Mouse (Mus musculus) small intestine, adult 2 months (tissue): ENCODE measurements around the gene Gm20388. TPM values are rescaled to one million over a fixed set of nuclear protein-coding genes. Genes with fewer than 3 reads are reported as not detected.

Experiments used
- H3K27ac ChIP-seq: fragments of 200-500 bp; 2 replicates; pipeline ENCODE4 v1.5.1; 2012; ENCODE audit warnings: low read depth, low read length, control low read depth, inconsistent platforms; ENCODE audit not compliant: insufficient read depth
- H3K27me3 ChIP-seq: fragments of 200-500 bp; 2 replicates; pipeline ENCODE4 v1.6.1; 2012; ENCODE audit warnings: mild to moderate bottlenecking, moderate library complexity, low read length, inconsistent platforms; ENCODE audit not compliant: control insufficient read depth, insufficient read depth
- H3K36me3 ChIP-seq: fragments of 200-500 bp; 2 replicates; pipeline ENCODE4 v1.6.1; 2012; ENCODE audit warnings: mild to moderate bottlenecking, low read length, control low read depth, inconsistent platforms; ENCODE audit not compliant: control insufficient read depth, insufficient read depth
- H3K4me1 ChIP-seq: fragments of 200-500 bp; 2 replicates; pipeline ENCODE4 v1.6.1; 2012; ENCODE audit warnings: low read length, inconsistent platforms, mixed read lengths; ENCODE audit not compliant: control insufficient read depth, insufficient read depth, insufficient read length
- H3K4me3 ChIP-seq: fragments of 200-500 bp; 2 replicates; pipeline ENCODE4 v1.5.1; 2012; ENCODE audit warnings: low read depth, mild to moderate bottlenecking, control low read depth, inconsistent platforms, low read length, moderate library complexity
- CTCF ChIP-seq: fragments of 200-500 bp; IDR thresholded peaks from 2 replicates; pipeline ENCODE4 v1.5.1; 2012; ENCODE audit warnings: low read depth, mild to moderate bottlenecking, control low read depth, inconsistent platforms, low read length, moderate library complexity, mixed read lengths; ENCODE audit not compliant: insufficient replicate concordance, insufficient read length; ENCODE audit errors: extremely low read depth
- POLR2A ChIP-seq: fragments of 200-500 bp; IDR thresholded peaks from 2 replicates; pipeline ENCODE4 v1.6.1; 2012; ENCODE audit warnings: low read depth, mild to moderate bottlenecking, control low read depth, inconsistent platforms, low read length, moderate library complexity
- WGBS: fragments of 180-500 bp; shearing (Covaris S2); methylation state at CpG from one replicate; pipeline ENCODE4 v1.1.7; 2018; 5-methylcytosine and 5-hydroxymethylcytosine counted together
- polyA plus RNA-seq: library from polyadenylated mRNA; depleted of rRNA; stranded (reverse); fragments of >200 nt; gene quantifications from 2 replicates; pipeline ENCODE4 v1.2.3, GENCODE M21; 2012

Gm20388 gene
- polyA plus RNA-seq, 1 experiment: 37.3 TPM

DNA sequence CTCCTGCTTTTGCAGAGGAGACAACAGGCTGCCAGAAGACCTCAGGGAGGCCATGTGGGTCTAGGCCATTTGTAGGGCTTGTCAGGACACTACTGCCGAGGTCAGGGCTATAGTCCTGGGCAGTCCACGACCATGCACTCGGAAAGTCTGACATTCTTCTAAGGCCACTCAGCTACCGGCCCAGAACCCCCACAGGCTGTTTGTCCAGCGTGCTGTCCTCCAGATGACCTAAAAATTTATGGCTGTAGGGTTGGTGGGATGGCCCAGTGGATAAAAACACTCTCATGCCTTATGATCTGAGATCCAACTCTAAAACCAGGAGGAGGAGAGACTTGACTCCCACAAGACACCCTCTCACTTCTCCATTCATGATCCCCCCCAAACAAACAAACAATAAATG, 2753.0 kb downstream of the Gm20388 start:
- Histone ChIP-seq H3K27me3 (no peaks in the 10 kb centered on the region), H3K27ac (no peak overlapping the region), H3K36me3 (no peaks in the 10 kb centered on the region), H3K4me3 (no peak overlapping the region), H3K4me1 (peaks cover 33% of the 10 kb centered on the region)
- TF ChIP-seq POLR2A (no peak), CTCF (no peak)
- WGBS: 71% methylated on average over 5 of the region's 5 CpGs

DNA sequence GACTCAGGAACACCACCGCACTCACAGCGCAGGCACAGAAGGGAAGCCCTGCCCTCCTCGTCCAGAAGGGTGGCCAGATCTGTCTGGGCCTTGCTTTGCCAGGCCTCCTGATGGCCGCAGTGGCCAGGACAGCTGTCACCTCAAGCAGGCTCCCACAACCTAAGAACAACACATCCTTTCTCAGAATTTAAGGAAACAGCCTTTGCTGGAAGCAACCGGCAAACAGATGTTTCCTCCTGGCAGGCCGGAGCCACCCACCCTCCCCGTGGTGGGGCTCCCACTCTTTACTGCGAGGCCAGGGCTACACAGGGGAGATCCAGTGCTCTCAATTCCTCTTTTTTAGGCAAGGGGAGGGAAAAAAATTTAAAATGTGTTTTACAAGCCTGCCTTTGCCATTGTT, 2754.6 kb downstream of the Gm20388 start:
- H3K36me3 ChIP-seq: no peaks in the 10 kb centered on the region
- peak overlapping the region; percentile 40 for H3K27ac ChIP-seq
- H3K27me3 ChIP-seq: no peaks in the 10 kb centered on the region
- no peak overlapping the region for H3K4me3 ChIP-seq
- WGBS: 58% methylated on average over 8 of the region's 8 CpGs
- TF ChIP-seq POLR2A (no peak), CTCF (no peak)
- H3K4me1 ChIP-seq: peaks cover 33% of the 10 kb centered on the region

DNA sequence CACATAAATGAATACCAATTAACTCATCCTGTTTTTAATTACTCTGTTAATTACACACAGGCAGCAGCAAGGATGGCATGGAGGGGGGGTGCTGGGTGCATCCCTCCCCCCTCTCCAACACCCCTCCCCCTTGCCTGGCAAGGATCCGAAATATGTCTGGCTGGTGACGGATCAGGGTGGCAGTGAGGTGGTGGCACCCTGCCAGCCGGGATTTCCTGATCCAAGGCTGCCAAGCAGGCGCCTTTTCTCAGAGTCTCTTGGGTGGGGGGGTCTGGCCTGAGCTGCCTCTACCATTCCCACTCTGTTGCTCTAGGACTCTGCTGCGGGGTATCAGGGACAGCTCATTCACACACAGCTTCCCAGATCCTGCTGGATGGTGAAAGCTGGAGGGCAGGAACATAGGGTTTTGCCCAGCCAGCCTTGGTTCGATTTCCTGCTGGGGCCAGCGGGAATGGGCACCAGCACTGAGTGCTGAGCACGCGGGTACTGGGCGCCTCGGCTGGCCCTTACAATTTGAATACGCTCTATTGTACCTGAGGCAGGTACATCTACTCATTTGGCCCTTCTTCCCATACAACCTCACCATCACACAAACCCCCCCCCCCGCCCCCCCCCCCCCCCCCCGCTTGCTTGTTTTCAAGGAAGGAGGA, 2755.2 kb downstream of the Gm20388 start:
- H3K27ac ChIP-seq: peak overlapping the region; percentile 29; the same call in 1 of the 2 replicates
- 24% methylated on average over 14 of the region's 14 CpGs for WGBS

DNA sequence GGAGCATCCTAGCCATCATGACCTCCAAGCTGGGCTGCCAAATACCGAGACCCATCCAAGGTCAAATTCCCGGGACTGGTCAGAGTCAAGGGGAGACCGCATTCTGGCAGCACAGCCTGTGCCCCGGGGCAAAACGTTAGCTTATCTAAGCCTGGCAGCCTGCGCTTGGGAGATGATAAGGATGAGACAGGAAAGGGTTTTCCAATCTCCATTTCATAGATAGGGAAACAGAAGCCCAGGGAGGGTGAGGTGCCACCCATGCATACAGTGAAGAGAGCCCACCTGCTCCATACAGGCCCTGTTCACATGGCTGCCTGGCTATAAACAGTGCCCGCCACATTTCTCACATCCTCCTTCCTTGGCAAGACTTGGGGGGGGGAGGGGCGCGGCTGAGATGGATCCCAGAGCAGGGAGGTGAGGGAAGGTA, 2755.7 kb downstream of the Gm20388 start:
- 15% methylated on average over 9 of the region's 9 CpGs for WGBS
- 0 out of 2 replicates have a peak overlapping the region, but pooled peaks have one; percentile 50 for H3K27ac ChIP-seq
- no peaks in the 10 kb centered on the region for H3K27me3 ChIP-seq
- TF ChIP-seq CTCF: no peak
- no peak for TF ChIP-seq POLR2A
- H3K4me1 ChIP-seq: peaks cover 29% of the 10 kb centered on the region
- no peak overlapping the region for H3K4me3 ChIP-seq
- no peaks in the 10 kb centered on the region for H3K36me3 ChIP-seq

More for the DNA sequence above, 2755.2 kb downstream of the Gm20388 start:
- Histone ChIP-seq H3K27me3 (no peaks in the 10 kb centered on the region), H3K36me3 (no peaks in the 10 kb centered on the region), H3K4me1 (peaks cover 33% of the 10 kb centered on the region), H3K4me3 (no peak overlapping the region)
- TF ChIP-seq POLR2A (no peak), CTCF (no peak)

DNA sequence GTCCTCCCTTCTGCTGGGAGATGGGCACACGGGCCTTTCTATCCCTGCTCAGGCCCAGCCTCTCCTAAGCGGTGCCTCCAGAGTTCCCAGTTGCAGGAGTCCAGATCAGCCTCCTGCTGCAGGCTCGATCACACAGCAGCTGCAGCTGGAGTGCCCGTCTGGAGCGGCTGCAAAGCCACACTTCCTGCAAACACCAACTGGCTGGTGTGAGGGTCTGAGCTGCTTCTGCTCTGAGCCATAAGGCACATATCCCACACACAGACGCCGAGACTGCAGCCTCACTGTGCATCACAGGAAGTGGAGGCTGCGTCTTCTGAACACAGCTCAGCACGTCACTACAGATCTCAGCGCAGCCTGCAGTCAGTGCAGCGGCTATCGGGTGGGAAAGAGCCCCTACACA, 2756.2 kb downstream of the Gm20388 start:
- no peak overlapping the region for H3K4me3 ChIP-seq
- H3K4me1 ChIP-seq: peaks cover 25% of the 10 kb centered on the region
- no peaks in the 10 kb centered on the region for H3K36me3 ChIP-seq
- TF ChIP-seq POLR2A (no peak), CTCF (no peak)
- H3K27ac ChIP-seq: peak overlapping the region; percentile 50
- WGBS: 51% methylated on average over 12 of the region's 12 CpGs
- H3K27me3 ChIP-seq: no peaks in the 10 kb centered on the region

DNA sequence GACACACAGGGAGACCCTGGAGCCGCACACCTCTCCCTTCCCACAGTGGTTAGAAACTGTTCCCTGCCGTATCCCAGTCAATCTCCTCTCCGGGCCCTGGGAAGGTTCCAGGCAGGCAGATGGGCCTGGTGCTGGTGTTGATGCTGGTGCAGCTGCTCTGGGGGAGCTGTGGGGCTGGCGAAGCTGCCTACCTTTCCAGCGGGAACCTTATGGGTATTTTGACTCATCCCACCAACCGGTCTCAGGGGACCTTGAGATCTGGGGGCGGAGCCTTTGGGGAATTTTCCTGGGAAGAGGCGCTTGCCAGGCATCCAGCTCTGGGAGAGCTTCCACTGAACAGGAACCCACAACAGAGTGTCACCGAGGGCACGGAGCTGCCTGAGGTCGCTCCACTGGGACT, 2757.2 kb downstream of the Gm20388 start:
- Histone ChIP-seq H3K4me1 (peaks cover 23% of the 10 kb centered on the region), H3K27me3 (no peaks in the 10 kb centered on the region), H3K27ac (no peak overlapping the region), H3K36me3 (no peaks in the 10 kb centered on the region), H3K4me3 (no peak overlapping the region)
- 61% methylated on average over 11 of the region's 11 CpGs for WGBS
- TF ChIP-seq CTCF (no peak), POLR2A (no peak)

DNA sequence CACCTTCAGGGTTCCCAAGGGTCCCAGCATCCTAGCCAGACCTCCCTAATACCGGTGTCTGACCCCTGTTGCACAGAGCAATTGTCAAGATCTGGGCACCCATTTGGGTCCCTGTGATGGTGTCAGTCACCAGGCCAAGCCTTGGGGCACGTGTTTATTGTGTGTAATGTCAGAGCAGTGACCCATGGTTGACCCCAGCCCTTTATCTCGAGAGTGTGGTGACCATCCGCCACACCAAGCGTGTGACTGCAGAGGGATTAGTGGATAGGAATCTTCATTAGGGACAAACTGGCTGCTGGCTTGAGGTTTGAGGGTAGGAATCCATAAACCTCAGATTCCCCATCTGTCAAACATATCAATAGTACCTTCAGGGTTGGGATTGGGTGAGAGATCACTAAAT, 2758.7 kb downstream of the Gm20388 start:
- H3K36me3 ChIP-seq: no peaks in the 10 kb centered on the region
- 59% methylated on average over 5 of the region's 5 CpGs for WGBS
- TF ChIP-seq POLR2A (no peak), CTCF (no peak)
- peaks cover 21% of the 10 kb centered on the region for H3K4me1 ChIP-seq
- H3K4me3 ChIP-seq: no peak overlapping the region
- H3K27me3 ChIP-seq: no peaks in the 10 kb centered on the region
- no peak overlapping the region for H3K27ac ChIP-seq
